Mouse (Mus musculus): ENCODE results near the gene Rora.

GRCm38 (mm10) chr9:69125011-69125786 is 471.6 kb downstream of the Rora start:
- no peak for TF ChIP-seq POLR2A (IDR thresholded peaks at IDR 0.05; ENCODE audit: extremely low read depth, insufficient read depth, low read length)
- TF ChIP-seq CTCF (IDR thresholded peaks at IDR 0.05; ENCODE audit: low read depth, low read length), result no peak
